Mouse (Mus musculus): ENCODE measurements around the gene Crcp. TPM values are rescaled to one million over a fixed set of nuclear protein-coding genes. Genes with fewer than 3 reads are reported as not detected.

Gene Crcp
- polyA plus RNA-seq, 1 experiment from 2014 or later: 46.2 TPM

DNA sequence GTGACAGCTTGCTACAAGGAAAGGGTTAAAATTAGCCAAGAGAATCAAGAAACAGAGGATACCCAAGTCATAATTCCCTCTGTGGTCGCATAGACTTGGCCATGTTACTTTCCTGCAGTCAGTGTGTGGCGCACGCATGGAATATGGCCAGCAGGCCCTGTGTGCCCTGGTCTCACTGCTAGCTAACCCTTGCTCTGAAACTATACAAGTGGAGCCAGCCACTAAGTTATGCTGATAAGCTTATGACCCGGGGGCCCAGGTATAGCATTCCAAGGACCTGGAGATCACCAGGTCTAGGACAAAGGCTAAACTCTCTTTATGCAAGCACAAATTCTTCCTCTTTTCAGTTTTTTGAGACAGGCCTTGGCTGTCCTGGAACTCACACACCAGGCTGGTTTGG, 11.7 kb downstream of the Crcp start:
- Histone ChIP-seq H3K36me3 (ENCODE audit: insufficient read depth, low read length) (peaks cover 27% of the 10 kb centered on the region), H3K4me1 (ENCODE audit: insufficient read depth, low read length) (no peaks in the 10 kb centered on the region), H3K4me2 (replicated peaks; ENCODE audit: low read depth, low read length) (no peak overlapping the region), H3K4me3 (ENCODE audit: low read length) (no peak overlapping the region), H3K9ac (replicated peaks; ENCODE audit: low read length) (no peak overlapping the region), H3K27me3 (ENCODE audit: insufficient read depth, low read length) (no peaks in the 10 kb centered on the region), H3K27ac (ENCODE audit: low read length) (no peak overlapping the region), H3K9me3 (ENCODE audit: low read length) (no peaks in the 10 kb centered on the region)
- ATAC-seq (ENCODE audit: low FRiP score, low TSS enrichment): no peak
- 94% methylated on average over 4 of the region's 4 CpGs for WGBS

DNA sequence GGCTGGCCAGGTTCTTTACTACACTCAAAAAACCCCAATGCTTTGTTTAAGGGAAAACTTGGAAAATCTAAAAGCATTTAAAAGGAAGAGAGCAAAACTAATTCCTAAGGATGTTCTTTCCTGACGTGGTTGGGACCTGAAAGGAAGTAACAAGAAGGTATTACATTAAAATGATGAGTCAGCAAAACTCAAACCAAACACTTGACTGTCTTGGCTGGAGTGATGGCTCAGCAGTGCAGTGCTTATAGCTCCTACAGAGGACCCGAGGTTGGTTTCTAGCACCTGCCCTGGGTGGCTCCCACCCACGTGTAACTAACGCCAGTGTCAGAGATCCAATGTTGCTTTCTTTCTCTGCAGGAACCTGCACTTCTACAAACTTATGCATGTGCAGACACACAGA, 12.2 kb downstream of the Crcp start:
- ATAC-seq (ENCODE audit: low FRiP score, low TSS enrichment): no peak
- Histone ChIP-seq H3K4me3 (ENCODE audit: low read length) (no peak overlapping the region), H3K36me3 (ENCODE audit: insufficient read depth, low read length) (peaks cover 31% of the 10 kb centered on the region), H3K27me3 (ENCODE audit: insufficient read depth, low read length) (no peaks in the 10 kb centered on the region), H3K9ac (replicated peaks; ENCODE audit: low read length) (no peak overlapping the region), H3K4me1 (ENCODE audit: insufficient read depth, low read length) (no peaks in the 10 kb centered on the region), H3K9me3 (ENCODE audit: low read length) (no peaks in the 10 kb centered on the region), H3K27ac (ENCODE audit: low read length) (no peak overlapping the region), H3K4me2 (replicated peaks; ENCODE audit: low read depth, low read length) (no peak overlapping the region)
- WGBS: 85% methylated on average over 4 of the region's 4 CpGs

DNA sequence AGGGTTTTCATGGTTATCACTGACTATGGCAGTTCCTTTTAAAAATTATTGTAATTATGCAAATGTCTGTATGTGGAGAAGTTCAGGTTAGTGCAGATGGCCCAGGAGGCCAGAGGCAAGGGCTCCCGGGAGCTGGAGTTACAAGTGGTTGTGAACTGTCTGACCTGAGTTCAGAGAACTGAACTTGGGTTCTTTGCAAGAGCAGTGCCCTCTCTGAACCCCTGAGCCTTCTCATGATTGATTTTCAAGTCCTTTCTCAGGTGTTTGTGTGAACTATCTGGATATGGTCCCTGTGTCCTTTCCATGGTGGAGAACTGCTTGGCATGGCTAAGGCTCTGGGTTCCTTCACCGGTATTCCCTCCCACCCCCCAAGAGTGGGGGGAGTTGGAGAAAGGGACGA, 14.7 kb downstream of the Crcp start:
- 89% methylated on average over 3 of the region's 3 CpGs for WGBS
- ATAC-seq (ENCODE audit: low FRiP score, low TSS enrichment): no peak
- Histone ChIP-seq H3K27ac (ENCODE audit: low read length) (no peak overlapping the region), H3K4me3 (ENCODE audit: low read length) (no peak overlapping the region), H3K4me2 (replicated peaks; ENCODE audit: low read depth, low read length) (no peak overlapping the region), H3K9ac (replicated peaks; ENCODE audit: low read length) (no peak overlapping the region), H3K9me3 (ENCODE audit: low read length) (no peaks in the 10 kb centered on the region), H3K4me1 (ENCODE audit: insufficient read depth, low read length) (no peaks in the 10 kb centered on the region; the same call in 1 of the 2 replicates), H3K27me3 (ENCODE audit: insufficient read depth, low read length) (no peaks in the 10 kb centered on the region), H3K36me3 (ENCODE audit: insufficient read depth, low read length) (peaks cover 40% of the 10 kb centered on the region)

DNA sequence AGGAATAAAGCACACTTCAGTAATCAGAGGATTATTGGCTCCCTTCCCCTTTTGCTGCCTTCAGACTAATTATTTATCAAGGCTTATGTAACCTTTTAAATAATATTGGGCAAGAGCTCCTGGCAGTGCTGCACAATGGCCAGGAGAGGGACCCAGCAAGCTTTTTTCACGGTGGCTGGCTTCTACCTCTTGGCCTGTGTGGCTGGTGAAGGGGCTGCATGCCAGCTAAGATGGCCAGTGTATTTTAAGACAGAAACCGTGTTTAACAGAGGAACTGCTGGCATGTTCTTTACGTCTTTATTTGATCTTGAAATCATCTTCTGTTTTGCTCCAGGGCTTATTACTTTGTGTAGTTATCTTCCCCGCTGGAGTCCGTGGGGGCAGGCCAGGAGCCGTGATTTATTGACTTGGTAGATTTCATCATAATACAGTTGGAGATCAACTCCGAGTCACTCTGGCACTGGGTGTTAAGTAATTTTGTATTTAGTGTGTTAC, 15.2 kb downstream of the Crcp start:
- Histone ChIP-seq H3K4me3 (ENCODE audit: low read length) (no peak overlapping the region), H3K4me1 (ENCODE audit: insufficient read depth, low read length) (no peaks in the 10 kb centered on the region; the same call in 1 of the 2 replicates), H3K27me3 (ENCODE audit: insufficient read depth, low read length) (no peaks in the 10 kb centered on the region), H3K9me3 (ENCODE audit: low read length) (no peaks in the 10 kb centered on the region), H3K9ac (replicated peaks; ENCODE audit: low read length) (no peak overlapping the region), H3K4me2 (replicated peaks; ENCODE audit: low read depth, low read length) (no peak overlapping the region), H3K36me3 (ENCODE audit: insufficient read depth, low read length) (peaks cover 40% of the 10 kb centered on the region), H3K27ac (ENCODE audit: low read length) (no peak overlapping the region)
- ATAC-seq (ENCODE audit: low FRiP score, low TSS enrichment): no peak
- 59% methylated on average over 7 of the region's 7 CpGs for WGBS

DNA sequence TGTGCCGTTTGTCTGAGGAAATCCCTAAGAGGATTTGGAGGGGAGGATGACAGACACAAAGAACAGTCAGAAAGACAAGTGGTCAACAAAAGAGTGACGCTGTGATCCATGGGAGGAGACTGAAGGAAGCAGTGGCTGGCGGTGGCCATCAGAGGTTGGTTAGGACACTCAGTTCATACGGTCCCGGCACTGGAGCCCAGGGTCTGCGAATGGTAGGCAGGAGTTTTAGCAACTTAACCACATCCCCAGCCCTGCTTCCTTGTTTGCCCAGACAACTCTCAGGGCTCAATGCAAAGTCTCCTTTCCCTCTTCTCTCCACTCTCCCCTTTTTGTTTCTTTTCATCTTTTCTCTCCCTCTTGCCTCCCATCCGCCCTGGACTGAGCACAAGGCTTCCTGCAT, 17.0 kb downstream of the Crcp start:
- Histone ChIP-seq H3K27ac (ENCODE audit: low read length) (no peak overlapping the region), H3K4me1 (ENCODE audit: insufficient read depth, low read length) (no peaks in the 10 kb centered on the region; the same call in 1 of the 2 replicates), H3K9me3 (ENCODE audit: low read length) (no peaks in the 10 kb centered on the region), H3K36me3 (ENCODE audit: insufficient read depth, low read length) (peaks cover 35% of the 10 kb centered on the region), H3K27me3 (ENCODE audit: insufficient read depth, low read length) (no peaks in the 10 kb centered on the region), H3K4me2 (replicated peaks; ENCODE audit: low read depth, low read length) (no peak overlapping the region), H3K9ac (replicated peaks; ENCODE audit: low read length) (no peak overlapping the region), H3K4me3 (ENCODE audit: low read length) (no peak overlapping the region)
- 87% methylated on average over 7 of the region's 7 CpGs for WGBS
- no peak for ATAC-seq (ENCODE audit: low FRiP score, low TSS enrichment)

DNA sequence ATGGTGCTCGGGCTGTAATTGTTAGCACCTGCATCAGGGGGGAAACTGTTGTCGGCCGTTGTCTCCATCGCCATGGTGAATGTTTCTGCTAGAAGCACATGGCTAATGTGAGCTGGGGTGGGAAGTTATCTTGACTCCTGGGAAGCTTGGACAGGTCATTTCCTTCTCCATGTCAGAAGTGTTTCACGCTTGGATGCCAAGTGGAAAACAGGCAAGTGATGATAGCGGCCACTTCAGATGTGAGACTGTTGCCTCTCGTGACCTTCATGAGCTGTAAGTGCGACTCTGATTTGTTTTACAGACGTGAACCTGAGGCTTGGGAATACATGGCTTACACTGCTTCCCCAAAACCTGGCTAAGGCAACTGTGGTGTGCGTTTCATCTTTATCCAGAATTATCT, 17.5 kb downstream of the Crcp start:
- 80% methylated on average over 10 of the region's 10 CpGs for WGBS
- H3K27ac ChIP-seq (ENCODE audit: low read length): no peak overlapping the region
- H3K9ac ChIP-seq (replicated peaks; ENCODE audit: low read length): no peak overlapping the region
- H3K9me3 ChIP-seq (ENCODE audit: low read length): no peaks in the 10 kb centered on the region
- no peak for ATAC-seq (ENCODE audit: low FRiP score, low TSS enrichment)
- H3K27me3 ChIP-seq (ENCODE audit: insufficient read depth, low read length): no peaks in the 10 kb centered on the region
- H3K36me3 ChIP-seq (ENCODE audit: insufficient read depth, low read length): peaks cover 32% of the 10 kb centered on the region
- no peak overlapping the region for H3K4me2 ChIP-seq (replicated peaks; ENCODE audit: low read depth, low read length)
- no peaks in the 10 kb centered on the region; the same call in 1 of the 2 replicates for H3K4me1 ChIP-seq (ENCODE audit: insufficient read depth, low read length)
- H3K4me3 ChIP-seq (ENCODE audit: low read length): no peak overlapping the region

DNA sequence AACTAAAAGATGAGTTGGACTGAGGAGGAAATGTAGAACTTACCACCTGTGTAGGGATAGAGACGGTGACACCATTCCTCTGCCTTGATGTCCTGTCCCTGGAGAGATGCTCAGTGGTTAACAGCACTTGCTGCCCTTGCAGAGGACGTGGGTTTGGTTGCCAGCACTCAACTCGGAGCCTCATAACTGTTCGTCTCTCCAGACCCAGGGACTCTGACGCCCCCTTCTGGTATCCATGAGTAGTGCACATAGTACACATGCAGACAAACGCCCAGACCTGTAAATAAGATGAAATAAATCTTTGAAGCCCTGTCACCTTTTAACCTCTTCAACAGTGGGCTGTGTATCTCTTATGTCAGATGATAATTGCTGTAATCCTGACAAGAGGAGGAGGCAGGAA, 17.9 kb downstream of the Crcp start:
- 85% methylated on average over 6 of the region's 6 CpGs for WGBS
- H3K4me3 ChIP-seq (ENCODE audit: low read length): no peak overlapping the region
- no peak overlapping the region for H3K27ac ChIP-seq (ENCODE audit: low read length)
- H3K27me3 ChIP-seq (ENCODE audit: insufficient read depth, low read length): no peaks in the 10 kb centered on the region
- no peak overlapping the region for H3K9ac ChIP-seq (replicated peaks; ENCODE audit: low read length)
- H3K36me3 ChIP-seq (ENCODE audit: insufficient read depth, low read length): peaks cover 29% of the 10 kb centered on the region
- no peak for ATAC-seq (ENCODE audit: low FRiP score, low TSS enrichment)
- H3K4me1 ChIP-seq (ENCODE audit: insufficient read depth, low read length): no peaks in the 10 kb centered on the region; the same call in 1 of the 2 replicates
- H3K4me2 ChIP-seq (replicated peaks; ENCODE audit: low read depth, low read length): no peak overlapping the region
- H3K9me3 ChIP-seq (ENCODE audit: low read length): no peaks in the 10 kb centered on the region

DNA sequence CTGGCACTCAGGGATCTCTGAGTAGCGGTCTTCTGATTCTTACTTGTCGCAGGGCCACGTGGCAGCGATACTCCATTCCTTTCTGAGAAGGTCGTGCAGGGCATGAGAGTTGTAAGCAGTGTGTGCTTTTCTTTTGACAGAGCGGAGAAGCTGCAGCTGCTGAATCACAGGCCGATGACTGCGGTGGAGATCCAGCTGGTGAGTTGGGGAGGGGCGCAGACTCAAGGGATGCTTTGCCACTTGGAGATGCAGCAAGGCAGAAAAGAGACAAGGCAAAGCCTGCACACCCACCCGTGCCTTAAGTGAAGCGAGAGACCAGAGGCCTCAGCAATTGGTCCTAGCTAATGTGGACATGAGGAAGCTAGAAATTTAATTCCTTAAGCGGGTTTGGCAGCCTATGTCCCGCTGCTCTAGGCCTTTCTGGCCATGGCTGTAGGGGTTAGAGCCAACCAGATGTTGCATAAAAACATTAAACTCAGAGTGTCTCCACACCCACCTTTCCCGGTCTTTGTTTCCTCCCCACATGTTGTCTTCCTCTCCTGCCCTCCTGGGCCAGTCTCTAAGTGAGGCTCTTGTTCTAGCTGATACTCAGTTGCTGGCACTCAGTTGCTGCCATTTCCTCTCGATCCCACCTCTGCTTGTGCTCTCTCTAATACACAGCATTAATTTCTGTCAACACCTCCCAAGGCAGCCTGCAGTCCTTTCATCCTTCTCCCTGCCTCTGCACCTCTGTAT, 19.9 kb downstream of the Crcp start:
- H3K36me3 ChIP-seq (ENCODE audit: insufficient read depth, low read length): peaks cover 19% of the 10 kb centered on the region
- peak; percentile 39; the same call in 1 of the 2 replicates for ATAC-seq (ENCODE audit: low FRiP score, low TSS enrichment)
- no peaks in the 10 kb centered on the region for H3K9me3 ChIP-seq (ENCODE audit: low read length)
- peak overlapping the region; percentile 39; the same call in 1 of the 2 replicates for H3K27ac ChIP-seq (ENCODE audit: low read length)
- no peaks in the 10 kb centered on the region; the same call in 1 of the 2 replicates for H3K4me1 ChIP-seq (ENCODE audit: insufficient read depth, low read length)
- no peaks in the 10 kb centered on the region for H3K27me3 ChIP-seq (ENCODE audit: insufficient read depth, low read length)
- 66% methylated on average over 15 of the region's 15 CpGs for WGBS
- no peak overlapping the region for H3K4me3 ChIP-seq (ENCODE audit: low read length)
- no peak overlapping the region for H3K4me2 ChIP-seq (replicated peaks; ENCODE audit: low read depth, low read length)
- H3K9ac ChIP-seq (replicated peaks; ENCODE audit: low read length): no peak overlapping the region; the same call in 1 of the 2 replicates

DNA sequence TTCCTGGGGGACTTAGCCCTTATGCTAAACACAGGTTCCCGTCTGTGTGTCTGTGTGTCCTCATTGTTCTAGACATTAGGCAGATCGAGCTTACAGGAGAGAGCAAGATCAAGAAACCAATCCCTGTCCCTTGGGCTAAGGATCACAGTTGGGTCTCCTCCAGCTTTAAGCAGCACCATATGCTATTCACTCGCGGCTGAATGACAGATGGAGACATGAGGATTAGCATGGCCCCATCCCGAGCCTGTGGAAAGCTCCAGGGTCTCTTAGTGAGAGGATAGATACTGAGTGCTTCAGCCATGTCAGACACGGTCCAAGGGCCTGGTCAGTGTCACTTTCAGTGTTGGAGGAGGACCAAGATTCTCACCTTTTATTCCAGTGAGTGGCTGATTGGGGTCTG, 21.3 kb downstream of the Crcp start:
- Histone ChIP-seq H3K9me3 (ENCODE audit: low read length) (no peaks in the 10 kb centered on the region), H3K27ac (ENCODE audit: low read length) (no peak overlapping the region), H3K4me3 (ENCODE audit: low read length) (no peak overlapping the region), H3K27me3 (ENCODE audit: insufficient read depth, low read length) (no peaks in the 10 kb centered on the region), H3K36me3 (ENCODE audit: insufficient read depth, low read length) (peaks cover 19% of the 10 kb centered on the region), H3K4me2 (replicated peaks; ENCODE audit: low read depth, low read length) (no peak overlapping the region), H3K4me1 (ENCODE audit: insufficient read depth, low read length) (no peaks in the 10 kb centered on the region; the same call in 1 of the 2 replicates), H3K9ac (replicated peaks; ENCODE audit: low read length) (no peak overlapping the region)
- WGBS: 83% methylated on average over 6 of the region's 6 CpGs
- no peak for ATAC-seq (ENCODE audit: low FRiP score, low TSS enrichment)

DNA sequence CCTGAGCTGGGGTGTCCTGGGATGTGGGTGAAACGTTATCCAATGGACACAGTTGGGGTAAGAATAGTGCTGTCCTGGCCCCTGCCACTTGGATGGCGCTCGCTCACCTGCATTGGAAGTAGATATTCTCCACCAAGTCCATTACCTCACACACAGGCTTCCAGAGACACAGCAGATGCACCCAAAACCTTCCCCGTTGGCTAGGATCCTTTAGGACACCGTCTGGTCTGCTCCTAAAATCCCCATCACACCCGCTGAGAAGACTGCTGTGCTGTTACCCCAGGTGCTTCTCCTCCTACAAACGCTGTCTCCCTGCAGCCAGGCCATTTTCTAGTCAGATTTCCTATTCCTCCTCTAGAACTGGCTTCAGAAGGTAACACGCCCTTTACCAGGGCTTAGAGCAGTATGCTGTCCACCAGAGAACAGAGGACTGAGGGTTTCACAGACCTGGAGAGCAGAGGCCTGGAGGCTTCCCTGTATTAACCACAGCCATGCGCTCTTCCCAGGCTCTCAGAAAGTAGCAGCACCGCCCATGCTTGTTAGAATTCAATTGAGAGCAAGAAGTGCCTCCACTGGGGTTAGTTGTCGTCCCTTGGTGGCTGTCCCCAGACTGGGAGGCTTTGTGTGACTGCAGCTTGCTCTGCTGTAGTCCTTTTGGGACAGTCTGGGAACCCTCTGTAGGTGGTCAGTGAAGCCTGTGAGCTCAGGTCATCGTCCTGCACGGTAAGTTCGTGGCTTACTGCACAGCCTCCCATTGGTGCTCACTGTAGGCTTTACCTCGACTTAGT, 22.2 kb downstream of the Crcp start:
- Histone ChIP-seq H3K4me2 (replicated peaks; ENCODE audit: low read depth, low read length) (no peak overlapping the region), H3K36me3 (ENCODE audit: insufficient read depth, low read length) (peaks cover 14% of the 10 kb centered on the region), H3K27me3 (ENCODE audit: insufficient read depth, low read length) (no peaks in the 10 kb centered on the region), H3K9me3 (ENCODE audit: low read length) (no peaks in the 10 kb centered on the region), H3K4me1 (ENCODE audit: insufficient read depth, low read length) (no peaks in the 10 kb centered on the region; the same call in 1 of the 2 replicates), H3K27ac (ENCODE audit: low read length) (no peak overlapping the region), H3K9ac (replicated peaks; ENCODE audit: low read length) (no peak overlapping the region), H3K4me3 (ENCODE audit: low read length) (no peak overlapping the region)
- WGBS: 82% methylated on average over 15 of the region's 15 CpGs
- no peak for ATAC-seq (ENCODE audit: low FRiP score, low TSS enrichment)
